Mouse (Mus musculus) hindbrain, embryonic 11.5 days (tissue): ENCODE measurements around the gene Ndufs3. TPM values are rescaled to one million over a fixed set of nuclear protein-coding genes. Genes with fewer than 3 reads are reported as not detected.
"Not testable (repeated sequence)": the region's sequence is repeated elsewhere in the genome, so short reads cannot be mapped to it uniquely, and the experiment has no call there.

ENCODE experiments used
- ATAC-seq: fragments of 200-750 bp; cut with Nextera tagmentation; 2 replicates; pipeline ENCODE4 v1.8.0; 2017; ENCODE audit warnings: mild to moderate bottlenecking, moderate TSS enrichment, moderate library complexity; ENCODE audit not compliant: low FRiP score
- DNase-seq: peaks from one replicate; pipeline ENCODE4 v3.0.0-alpha.2; 2015; ENCODE audit warnings: low spot score
- H3K27ac ChIP-seq: fragments of 300-500 bp; sonication (generic); 2 replicates; pipeline ENCODE4 v1.5.1; 2014; ENCODE audit warnings: mild to moderate bottlenecking, low read depth, low read length
- H3K27me3 ChIP-seq: fragments of 300-500 bp; sonication (generic); 2 replicates; pipeline ENCODE4 v1.6.1; 2014; ENCODE audit warnings: mild to moderate bottlenecking, low read length, moderate library complexity, mixed read lengths; ENCODE audit not compliant: control insufficient read depth, insufficient read depth
- H3K36me3 ChIP-seq: fragments of 300-500 bp; sonication (generic); 2 replicates; pipeline ENCODE4 v1.6.1; 2014; ENCODE audit warnings: mild to moderate bottlenecking, low read length, moderate library complexity, mixed read lengths; ENCODE audit not compliant: control insufficient read depth, insufficient read depth
- H3K4me1 ChIP-seq: fragments of 300-500 bp; sonication (generic); replicated peaks from 2 replicates; pipeline ENCODE4 v1.6.1; 2014; ENCODE audit warnings: low read length, mixed read lengths; ENCODE audit not compliant: control insufficient read depth, insufficient read depth
- H3K4me2 ChIP-seq: fragments of 300-500 bp; sonication (generic); replicated peaks from 2 replicates; pipeline ENCODE4 v1.6.1; 2014; ENCODE audit warnings: mild to moderate bottlenecking, low read depth, low read length
- H3K4me3 ChIP-seq: fragments of 300-500 bp; sonication (generic); 2 replicates; pipeline ENCODE4 v1.5.1; 2014; ENCODE audit warnings: low read depth, low read length
- H3K9ac ChIP-seq: fragments of 300-500 bp; sonication (generic); 2 replicates; pipeline ENCODE4 v1.6.1; 2014; ENCODE audit warnings: low read depth, low read length
- H3K9me3 ChIP-seq: fragments of 300-500 bp; sonication (generic); 2 replicates; pipeline ENCODE4 v1.6.1; 2016; ENCODE audit warnings: low read length; ENCODE audit not compliant: control insufficient read depth
- WGBS: fragments of 180-500 bp; shearing (Covaris S2); extraction: QIAGEN DNeasy Blood & Tissue Kit; methylation state at CpG from one replicate; pipeline ENCODE4 v1.1.7; 2014; 5-methylcytosine and 5-hydroxymethylcytosine counted together
- polyA plus RNA-seq: library from polyadenylated mRNA; unstranded; fragments of >200 nt; fragmentation: Nextera tagmentation; extraction: Ambion mirVana; gene quantifications from 2 replicates; pipeline ENCODE4 v1.2.1, GENCODE M21; 2014

Gene Ndufs3
- polyA plus RNA-seq, 1 experiment from 2014 or later = 217 TPM

DNA sequence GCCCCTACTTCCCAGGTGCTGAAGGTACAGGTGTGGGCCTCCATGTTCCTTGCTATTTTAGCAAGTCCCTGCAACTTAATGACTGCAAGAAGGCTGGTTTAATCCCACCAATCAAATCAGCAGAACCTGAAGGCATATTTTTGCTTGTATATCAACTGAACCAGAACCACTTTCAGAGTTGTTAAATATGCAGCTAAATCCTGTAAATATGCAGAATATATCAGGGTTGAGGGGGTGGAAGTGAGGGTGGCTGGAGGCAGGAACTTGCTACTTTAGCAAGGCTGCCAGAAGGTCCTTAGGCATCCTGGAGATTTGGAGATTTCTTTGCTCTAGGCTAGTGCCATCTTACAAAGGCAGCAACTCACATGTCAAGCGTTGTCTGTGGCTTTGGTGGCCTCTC, 10.9 kb upstream of the Ndufs3 start:
- Histone ChIP-seq H3K9ac (0 out of 2 replicates have a peak overlapping the region, but pooled peaks have one; percentile 4), H3K4me3 (no peak overlapping the region), H3K36me3 (no peaks in the 10 kb centered on the region), H3K4me1 (peaks cover 5% of the 10 kb centered on the region), H3K27me3 (no peaks in the 10 kb centered on the region), H3K27ac (no peak overlapping the region), H3K9me3 (no peaks in the 10 kb centered on the region), H3K4me2 (no peak overlapping the region)
- 85% methylated on average over 1 of the region's 1 CpGs for WGBS
- no peak for ATAC-seq
- DNase-seq = no peak

DNA sequence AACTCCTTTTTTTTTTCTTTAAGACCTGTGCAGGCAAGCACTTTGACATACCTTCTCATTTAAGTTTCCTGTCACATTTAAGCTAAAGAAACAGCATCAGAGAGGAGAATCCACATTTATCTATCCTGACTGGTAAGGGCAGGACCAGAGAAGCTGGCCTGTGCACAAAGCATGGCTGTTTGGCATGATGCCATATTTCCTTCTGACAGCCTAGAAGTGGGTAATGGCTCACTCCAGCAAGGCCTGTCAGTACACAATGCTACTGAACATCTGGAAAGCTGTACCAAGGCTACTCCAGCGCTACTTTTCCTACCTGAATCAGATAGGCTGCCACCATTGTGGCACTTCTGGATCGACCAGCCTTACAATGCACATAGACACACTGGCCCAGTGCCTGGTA, 9.0 kb upstream of the Ndufs3 start:
- Histone ChIP-seq H3K27me3 (no peaks in the 10 kb centered on the region), H3K4me3 (no peak overlapping the region), H3K4me2 (no peak overlapping the region), H3K4me1 (peaks cover 5% of the 10 kb centered on the region), H3K36me3 (0 out of 2 replicates have a peak, but pooled peaks cover 7% of the 10 kb centered on the region), H3K9ac (no peak overlapping the region), H3K27ac (no peak overlapping the region), H3K9me3 (no peaks in the 10 kb centered on the region)
- DNase-seq (no peak), ATAC-seq (no peak)
- WGBS = 96% methylated on average over 2 of the region's 2 CpGs

DNA sequence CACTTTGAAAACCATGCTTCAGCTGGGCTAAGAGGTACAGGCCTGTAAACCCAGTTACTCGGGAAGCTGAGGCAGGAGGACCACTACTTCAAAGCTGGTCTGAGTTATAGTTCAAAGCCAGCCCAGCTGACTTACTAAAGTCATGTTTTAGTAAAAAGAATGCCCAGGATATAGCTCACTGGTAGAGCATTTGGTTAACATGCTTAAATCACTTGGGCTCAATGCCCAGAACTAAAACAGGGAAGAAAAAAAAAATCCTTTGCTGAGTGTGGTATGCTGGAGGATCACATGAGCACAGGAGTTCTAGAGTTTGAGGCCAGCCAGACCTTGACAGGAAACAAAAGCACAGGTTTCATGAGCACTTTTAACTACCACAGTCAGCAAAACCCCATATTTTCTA, 7.0 kb upstream of the Ndufs3 start:
- DNase-seq = no peak
- Histone ChIP-seq H3K4me3 (no peak overlapping the region), H3K9me3 (no peaks in the 10 kb centered on the region), H3K36me3 (peaks cover 8% of the 10 kb centered on the region; the same call in 1 of the 2 replicates), H3K27ac (no peak overlapping the region), H3K4me2 (no peak overlapping the region), H3K27me3 (no peaks in the 10 kb centered on the region), H3K4me1 (no peaks in the 10 kb centered on the region; the same call in none of the 2 replicates), H3K9ac (no peak overlapping the region)
- ATAC-seq = no peak
- WGBS = 93% methylated on average over 1 of the region's 1 CpGs

DNA sequence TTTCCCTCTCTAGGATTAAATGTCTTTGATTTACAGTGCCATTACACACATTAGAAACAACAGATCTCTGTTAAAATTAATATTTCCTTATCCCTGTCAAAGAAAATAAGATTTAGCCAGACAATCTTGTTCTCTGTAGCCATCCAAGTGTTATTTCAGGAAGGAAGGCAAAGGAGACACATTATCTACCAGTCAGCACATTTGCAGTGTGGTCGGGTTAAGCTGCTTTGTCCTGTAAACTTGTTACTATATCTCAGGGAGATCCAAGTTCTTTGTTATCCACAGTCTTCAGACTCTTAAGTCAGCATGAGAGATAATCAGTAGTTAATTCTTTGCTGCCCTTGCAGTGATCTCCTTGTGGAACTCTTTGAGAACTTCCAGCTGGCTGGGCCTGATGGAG, 6.2 kb upstream of the Ndufs3 start:
- Histone ChIP-seq H3K9me3 (no peaks in the 10 kb centered on the region), H3K4me3 (no peak overlapping the region), H3K27me3 (no peaks in the 10 kb centered on the region), H3K27ac (no peak overlapping the region), H3K4me1 (no peaks in the 10 kb centered on the region; the same call in 1 of the 2 replicates), H3K9ac (no peak overlapping the region), H3K36me3 (peaks cover 8% of the 10 kb centered on the region; the same call in 1 of the 2 replicates), H3K4me2 (no peak overlapping the region)
- ATAC-seq = no peak
- 84% methylated on average over 1 of the region's 1 CpGs for WGBS
- no peak for DNase-seq

DNA sequence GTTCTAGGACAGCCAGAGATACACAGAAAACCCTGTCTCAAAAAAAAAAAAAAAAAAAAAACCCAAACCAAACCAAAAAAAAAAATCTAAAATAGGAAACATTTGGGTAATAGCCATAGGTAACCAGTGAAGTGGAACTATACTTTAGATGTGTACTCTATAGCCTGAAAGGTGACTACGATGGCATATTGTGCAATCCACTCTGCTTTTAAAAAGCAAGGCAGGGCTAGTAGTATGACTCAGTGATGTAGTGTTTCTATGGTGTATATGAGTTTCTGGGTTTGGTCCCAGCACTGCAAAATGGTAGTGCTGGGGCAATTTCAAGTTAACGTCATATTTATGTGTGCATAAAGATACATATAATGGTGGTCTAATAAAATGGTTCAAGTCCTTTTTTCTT, 2.1 kb upstream of the Ndufs3 start:
- WGBS = 96% methylated on average over 2 of the region's 2 CpGs
- no peak for ATAC-seq
- H3K4me1 ChIP-seq = peaks cover 4% of the 10 kb centered on the region
- no peak overlapping the region for H3K4me3 ChIP-seq
- no peaks in the 10 kb centered on the region for H3K9me3 ChIP-seq
- DNase-seq = no peak
- H3K27ac ChIP-seq = no peak overlapping the region
- no peak overlapping the region for H3K9ac ChIP-seq
- H3K4me2 ChIP-seq = no peak overlapping the region
- H3K36me3 ChIP-seq = peaks cover 8% of the 10 kb centered on the region; the same call in 1 of the 2 replicates
- no peaks in the 10 kb centered on the region for H3K27me3 ChIP-seq

DNA sequence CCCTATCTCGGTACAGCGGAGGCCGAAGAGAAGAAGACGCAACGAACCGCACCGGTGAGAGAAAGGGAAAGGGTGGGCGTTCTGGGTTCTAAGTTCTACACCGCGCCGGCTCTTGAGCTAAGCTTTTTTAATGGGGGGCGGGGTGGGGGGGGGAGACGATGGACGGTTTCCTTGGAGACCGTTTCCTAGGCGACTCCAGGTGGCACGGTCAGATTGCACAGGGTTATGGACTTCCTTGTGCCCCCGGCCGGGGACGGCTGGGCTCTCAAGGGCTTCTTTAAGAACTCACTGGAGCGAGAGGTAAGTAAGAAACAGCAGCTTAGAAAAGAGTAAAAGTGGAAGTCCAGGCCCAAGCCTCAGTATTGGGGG, 213 bp upstream of the Ndufs3 start:
- H3K9me3 ChIP-seq = no peaks in the 10 kb centered on the region
- ATAC-seq (peak; percentile 77), DNase-seq (no peak)
- peaks cover 6% of the 10 kb centered on the region; the same call in 1 of the 2 replicates for H3K36me3 ChIP-seq
- WGBS = 2% methylated on average over 18 of the region's 21 CpGs
- H3K4me2 ChIP-seq = peak overlapping the region; percentile 40
- H3K4me1 ChIP-seq = peaks cover 4% of the 10 kb centered on the region
- H3K9ac ChIP-seq = peak overlapping the region; percentile 95
- peak overlapping the region; percentile 85 for H3K27ac ChIP-seq
- peak overlapping the region; percentile 78 for H3K4me3 ChIP-seq
- H3K27me3 ChIP-seq = no peaks in the 10 kb centered on the region

DNA sequence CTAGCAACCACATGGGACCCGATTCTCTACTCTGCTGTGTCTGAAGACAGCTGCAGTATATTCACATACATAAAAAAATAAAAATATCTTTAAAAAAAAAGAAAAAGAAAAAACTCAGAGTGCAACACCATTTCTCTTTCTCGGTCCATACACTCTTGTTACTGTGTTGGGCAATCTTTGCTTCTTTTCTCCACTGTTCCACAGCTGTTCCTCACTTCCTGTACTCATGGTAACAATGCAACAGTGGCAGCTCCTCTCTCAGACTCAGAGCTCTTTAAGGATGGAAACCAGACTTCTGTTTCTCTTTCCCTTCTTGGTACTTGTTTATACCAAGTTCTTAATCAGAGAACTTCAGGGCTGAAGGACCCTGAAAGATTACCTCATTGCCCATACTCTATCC, 1.2 kb downstream of the Ndufs3 start:
- peak overlapping the region; percentile 78 for H3K4me3 ChIP-seq
- 90% methylated on average over 2 of the region's 2 CpGs for WGBS
- peak overlapping the region; percentile 40 for H3K4me2 ChIP-seq
- H3K36me3 ChIP-seq = no peaks in the 10 kb centered on the region; the same call in none of the 2 replicates
- DNase-seq (no peak), ATAC-seq (no peak)
- peaks cover 4% of the 10 kb centered on the region for H3K4me1 ChIP-seq
- peak overlapping the region; percentile 61 for H3K9ac ChIP-seq
- H3K27ac ChIP-seq = no peak overlapping the region
- H3K27me3 ChIP-seq = no peaks in the 10 kb centered on the region
- H3K9me3 ChIP-seq = no peaks in the 10 kb centered on the region

DNA sequence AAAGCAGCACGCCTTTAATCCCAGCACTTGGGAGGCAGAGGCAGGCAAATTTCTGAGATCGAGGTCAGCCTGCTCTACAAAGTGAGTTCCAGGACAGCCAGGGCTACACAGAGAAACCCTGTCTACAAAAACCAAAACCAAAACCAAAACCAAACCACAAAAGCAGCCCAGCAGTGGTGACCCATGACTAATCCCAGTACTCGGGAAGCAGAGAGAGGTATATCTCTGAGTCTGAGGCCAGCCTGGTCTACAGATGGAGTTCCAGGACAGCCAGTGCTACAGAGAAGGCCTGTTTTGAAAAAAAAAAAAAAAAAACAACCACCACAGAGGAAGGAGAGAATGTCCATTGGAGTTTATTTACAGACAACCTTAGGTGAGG, 10.3 kb downstream of the Ndufs3 start:
- not testable (repeated sequence) for H3K9me3 ChIP-seq, H3K4me2 ChIP-seq, DNase-seq, H3K36me3 ChIP-seq, H3K4me1 ChIP-seq, ATAC-seq, H3K27ac ChIP-seq, H3K9ac ChIP-seq, H3K4me3 ChIP-seq
- WGBS = 90% methylated on average over 3 of the region's 3 CpGs
- H3K27me3 ChIP-seq = peaks cover 16% of the 10 kb centered on the region

DNA sequence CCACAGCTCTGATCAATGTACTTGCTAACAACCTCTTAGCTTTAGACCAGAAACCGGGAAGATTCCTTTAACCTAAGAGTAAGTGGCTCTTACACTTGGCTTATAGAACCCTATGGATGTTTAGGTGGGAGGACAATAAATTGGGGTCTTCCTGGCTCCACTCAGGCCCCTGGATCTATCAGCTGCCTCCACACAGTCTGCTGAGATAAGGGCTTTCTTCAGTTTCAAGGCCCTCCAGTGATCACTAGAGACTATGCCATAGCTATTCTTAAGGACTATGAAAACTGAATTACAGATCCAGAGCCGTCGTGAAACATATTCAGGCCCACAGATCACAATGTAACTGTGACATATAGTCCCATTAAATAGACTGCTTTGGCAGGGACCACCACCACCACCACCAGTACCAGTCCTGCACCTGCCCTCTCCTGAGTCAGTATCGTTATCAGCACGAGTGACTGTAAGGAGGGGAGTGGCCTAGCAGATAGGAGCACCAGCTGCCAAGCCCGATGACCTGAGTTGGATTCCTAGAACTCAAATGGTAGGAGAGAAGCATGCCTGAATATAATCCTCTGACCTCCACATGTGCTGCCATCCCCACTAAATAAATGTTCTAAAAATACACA, 10.8 kb downstream of the Ndufs3 start:
- Histone ChIP-seq H3K4me1 (0 out of 2 replicates have a peak, but pooled peaks cover 2% of the 10 kb centered on the region), H3K4me3 (no peak overlapping the region), H3K27me3 (peaks cover 21% of the 10 kb centered on the region), H3K36me3 (peaks cover 7% of the 10 kb centered on the region; the same call in 1 of the 2 replicates), H3K9me3 (no peaks in the 10 kb centered on the region), H3K27ac (0 out of 2 replicates have a peak overlapping the region, but pooled peaks have one; percentile 5), H3K4me2 (no peak overlapping the region), H3K9ac (no peak overlapping the region)
- WGBS = 93% methylated on average over 6 of the region's 6 CpGs
- ATAC-seq (no peak), DNase-seq (no peak)
